Mouse (Mus musculus) embryo, embryonic 10 days (tissue): Measurements from ENCODE around the gene Ggn.
"Not testable (repeated sequence)": the region's sequence is repeated elsewhere in the genome, so short reads cannot be mapped to it uniquely, and the experiment has no call there.

Source experiments
- DNase-seq: peaks from one replicate; pipeline ENCODE4 v3.0.0-alpha.2; 2015; ENCODE audit warnings: low spot score

Gene Ggn

DNA sequence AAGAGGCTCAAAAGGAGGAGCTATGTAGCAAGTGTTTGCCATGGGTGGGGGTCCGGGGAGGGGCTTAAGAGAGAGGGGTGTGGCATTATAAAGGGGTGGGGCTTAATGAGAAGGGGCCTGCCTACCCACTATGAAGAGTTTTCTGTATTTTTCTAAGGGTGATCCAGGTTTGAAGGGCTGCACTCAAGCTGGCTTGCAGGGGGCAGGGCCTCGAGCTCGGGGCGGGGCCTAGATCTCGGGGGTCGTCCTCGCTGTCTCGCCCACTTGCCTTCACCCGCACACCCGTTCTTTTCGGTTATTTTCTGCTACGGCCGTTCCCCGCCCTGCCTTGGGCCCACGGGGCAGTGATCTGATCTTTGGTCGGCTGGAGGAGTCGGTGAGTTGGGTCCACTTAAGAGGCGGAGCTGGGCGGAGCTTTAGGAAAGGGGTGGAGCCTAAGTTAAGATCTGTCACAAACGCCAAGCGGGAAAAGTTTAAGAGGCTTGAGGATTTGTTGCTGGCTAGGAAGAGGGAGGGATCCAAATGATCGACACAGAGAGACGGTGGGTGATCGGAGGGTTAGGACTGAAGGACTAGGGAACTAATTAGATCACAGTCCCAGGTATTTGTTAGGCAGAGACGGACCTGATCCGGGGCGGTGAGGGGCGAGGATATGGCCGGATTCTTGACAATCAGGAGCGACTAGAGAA, at the start of gene Ggn, which contains the start of gene Spred3:
Gene Ggn (plus strand): TSS at position 145 of the 689 bp plus-strand sequence.
Gene Spred3 (minus strand): TSS at position 346 of the 689 bp plus-strand sequence.
- DNase-seq = peak; percentile 79

DNA sequence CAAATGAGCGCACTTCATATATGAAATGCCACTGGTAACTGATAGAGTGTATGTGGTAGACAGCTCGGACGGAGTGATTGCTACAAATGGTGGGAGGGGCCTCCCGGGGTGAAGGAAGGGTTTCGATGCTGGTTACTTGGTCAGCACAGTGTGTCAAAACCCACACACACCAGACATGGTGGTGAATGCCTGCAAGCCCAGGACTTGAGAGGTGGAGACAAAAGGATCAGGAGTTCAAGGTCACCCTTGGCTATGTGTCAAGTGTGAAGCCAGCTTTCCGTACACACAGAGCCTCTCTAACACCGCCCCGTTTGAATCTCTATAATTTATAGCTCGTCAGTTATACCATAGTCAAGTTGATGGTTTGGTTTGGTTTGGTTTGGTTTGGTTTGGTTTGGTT, 47.2 kb upstream of the Ggn start:
- DNase-seq = no peak

DNA sequence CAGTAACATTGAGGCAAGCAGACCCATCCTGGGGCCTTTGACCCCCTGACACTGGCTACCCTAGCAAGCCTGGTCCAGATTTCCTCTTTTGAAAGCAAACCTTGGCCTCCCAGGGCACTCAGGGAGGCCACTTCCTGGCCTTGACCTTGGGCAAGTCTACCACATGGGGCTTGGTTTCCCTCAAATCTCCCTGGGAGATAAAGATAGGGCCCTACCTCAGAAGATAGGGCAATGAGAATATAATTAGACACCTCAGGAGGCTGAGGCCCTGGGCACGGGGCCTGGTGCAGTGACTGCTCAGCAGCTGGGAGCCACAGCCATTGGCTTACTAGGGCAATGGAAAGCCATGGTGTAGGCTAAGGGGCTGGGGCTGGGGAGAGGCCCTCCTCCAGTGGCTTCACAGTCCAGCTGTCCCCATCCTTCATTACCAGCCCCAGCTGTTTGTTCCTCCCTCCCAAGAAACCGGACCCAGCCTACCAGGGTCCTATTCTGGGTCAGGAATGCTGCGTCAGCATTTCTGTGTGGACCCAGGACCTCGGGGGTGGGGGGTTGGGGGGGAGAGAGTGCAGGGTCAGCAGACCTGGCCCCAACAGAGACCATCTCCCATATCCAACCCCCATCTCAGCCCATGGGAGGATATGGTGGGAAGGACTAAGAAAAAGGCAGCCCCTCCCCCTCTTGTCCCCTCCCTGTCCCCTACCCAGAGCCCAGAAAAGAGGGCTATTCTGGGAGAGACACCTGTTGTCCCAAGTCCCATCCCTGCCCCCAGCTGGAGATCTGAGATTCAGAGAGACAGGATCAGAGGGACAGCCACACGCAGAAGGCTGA, 46.3 kb upstream of the Ggn start:
- DNase-seq = no peak

DNA sequence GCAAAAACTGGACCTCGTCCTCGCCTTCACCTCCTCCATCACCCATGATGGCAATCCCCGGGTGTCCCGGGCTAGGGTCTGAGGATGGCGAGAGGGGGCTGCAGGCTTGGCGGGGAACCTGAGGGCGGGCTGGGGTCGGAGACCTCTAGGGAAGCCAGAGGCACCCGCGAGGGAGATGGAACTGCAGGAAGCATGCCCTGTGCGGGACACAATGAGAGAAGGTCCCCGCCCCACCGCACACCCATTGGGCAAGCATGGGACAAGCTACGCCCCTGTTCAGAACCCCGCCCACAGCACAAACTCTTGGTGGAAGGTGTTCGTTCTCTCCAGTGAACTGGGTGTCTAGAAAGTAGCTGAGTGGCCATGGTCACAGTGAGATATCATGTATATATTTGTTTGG, 45.0 kb upstream of the Ggn start, which contains the start of gene Ryr1:
Gene Ryr1 (minus strand): TSS at position 210 of the 400 bp plus-strand sequence.
- peak; percentile 91 for DNase-seq

DNA sequence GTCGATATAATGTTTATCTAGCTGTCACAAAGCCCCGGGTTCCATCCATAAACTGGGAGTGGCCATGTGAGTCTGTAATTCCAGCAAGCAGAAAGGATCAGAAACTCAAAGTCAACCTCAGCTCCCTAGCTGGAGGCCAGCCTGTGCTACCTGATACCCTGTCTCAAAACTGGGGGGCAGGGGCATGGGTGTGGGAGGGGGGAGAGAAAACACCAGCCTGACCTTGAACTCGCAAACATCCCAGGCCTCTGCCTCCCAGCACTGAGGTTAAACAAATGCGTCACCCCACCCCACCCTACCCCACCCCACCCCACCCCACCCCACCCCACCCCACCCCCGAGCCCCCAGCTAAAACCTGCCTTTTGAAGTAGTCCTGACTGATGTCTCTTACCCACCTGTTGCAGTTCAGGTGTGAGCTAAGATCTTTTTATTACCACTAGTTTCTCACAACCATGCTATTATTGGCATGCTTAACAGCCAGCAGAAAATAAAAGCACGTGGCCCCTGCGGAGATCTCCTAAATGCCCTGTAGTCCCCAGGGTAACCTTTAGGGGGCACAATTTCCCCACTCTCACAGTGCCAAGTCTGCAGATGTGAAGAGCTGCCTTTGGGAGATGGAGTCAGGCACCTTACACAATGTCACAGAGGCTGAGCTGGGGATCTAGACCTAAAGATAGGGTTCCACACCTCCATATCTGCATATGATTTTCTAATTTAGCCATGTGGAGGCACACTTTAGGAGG, 43.7 kb upstream of the Ggn start:
- peak; percentile 65 for DNase-seq

DNA sequence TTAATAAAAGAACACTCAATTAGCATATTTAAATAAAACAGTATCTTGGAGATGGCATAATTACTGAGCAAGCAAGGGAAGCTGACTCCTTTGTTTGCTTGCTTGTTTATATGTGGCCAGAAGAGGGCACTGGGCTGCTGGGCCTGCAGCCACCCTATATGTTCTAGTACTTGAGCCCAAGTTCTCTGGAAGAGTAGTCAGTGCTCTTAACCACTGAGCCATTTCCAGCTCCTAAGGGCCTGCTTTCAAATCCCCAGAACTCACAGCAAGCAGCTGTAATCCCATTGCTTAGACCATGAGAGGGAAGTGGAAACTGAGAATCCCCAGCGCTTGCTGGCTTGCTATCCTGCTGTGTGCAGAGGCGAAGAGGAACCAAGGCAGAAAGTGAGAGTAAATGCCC, 41.3 kb upstream of the Ggn start:
- peak; percentile 39 for DNase-seq

DNA sequence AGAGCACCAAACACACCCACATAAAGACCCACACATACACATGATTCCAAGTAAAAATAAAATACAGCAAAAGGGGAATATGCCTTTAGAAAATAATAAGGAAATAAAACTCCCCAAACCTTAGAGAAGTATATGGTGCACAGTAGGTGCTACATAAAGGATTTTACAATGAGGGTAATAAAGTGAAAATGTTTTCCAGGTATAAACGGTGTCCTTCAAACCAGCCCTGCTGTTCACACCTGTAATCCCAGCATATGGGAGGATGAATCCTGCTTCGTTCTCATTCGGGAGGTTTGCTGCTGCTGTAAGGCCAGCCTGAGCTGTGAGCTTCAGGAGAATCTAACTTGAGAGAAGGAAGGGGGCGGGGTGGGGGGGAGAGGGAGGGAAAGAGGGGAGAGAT, 35.8 kb upstream of the Ggn start:
- DNase-seq = no peak

DNA sequence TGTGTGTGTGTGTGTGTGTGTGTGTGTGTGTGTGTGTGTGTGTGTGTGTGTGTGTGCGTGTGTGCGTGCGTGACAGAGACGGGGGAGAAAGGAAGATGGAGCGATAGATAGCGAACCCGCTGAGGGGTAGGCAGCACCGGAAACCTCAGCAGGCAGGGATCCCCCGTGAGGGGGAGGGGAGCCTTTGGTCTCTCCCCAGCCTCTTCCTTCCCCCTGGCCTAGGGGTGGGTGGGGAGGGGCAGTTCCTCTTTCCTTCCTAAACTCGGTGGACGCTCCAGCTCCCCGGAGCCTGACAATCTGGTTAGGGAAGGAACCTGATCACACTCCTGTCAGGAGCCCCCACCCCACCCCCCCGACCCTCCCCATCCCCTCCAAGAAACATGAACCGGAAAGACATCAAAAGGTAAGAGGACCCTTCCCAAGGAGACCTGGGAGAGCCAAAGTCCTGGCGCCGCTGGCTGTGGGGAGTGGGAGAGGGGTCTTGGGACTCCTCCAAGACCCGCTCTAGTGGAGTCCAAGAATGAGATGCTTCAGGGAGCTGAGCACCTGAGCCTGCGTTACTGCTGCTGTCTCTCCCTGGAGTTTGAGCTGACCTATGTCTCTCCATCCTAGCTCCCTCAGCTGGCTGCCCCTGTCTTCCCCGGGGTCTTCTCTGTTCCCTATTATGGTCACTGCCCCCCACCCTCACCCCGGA, 35.2 kb upstream of the Ggn start, which contains the start of gene Rasgrp4:
Gene Rasgrp4 (plus strand): TSS at position 159 of the 694 bp plus-strand sequence.
- DNase-seq = peak; percentile 35

DNA sequence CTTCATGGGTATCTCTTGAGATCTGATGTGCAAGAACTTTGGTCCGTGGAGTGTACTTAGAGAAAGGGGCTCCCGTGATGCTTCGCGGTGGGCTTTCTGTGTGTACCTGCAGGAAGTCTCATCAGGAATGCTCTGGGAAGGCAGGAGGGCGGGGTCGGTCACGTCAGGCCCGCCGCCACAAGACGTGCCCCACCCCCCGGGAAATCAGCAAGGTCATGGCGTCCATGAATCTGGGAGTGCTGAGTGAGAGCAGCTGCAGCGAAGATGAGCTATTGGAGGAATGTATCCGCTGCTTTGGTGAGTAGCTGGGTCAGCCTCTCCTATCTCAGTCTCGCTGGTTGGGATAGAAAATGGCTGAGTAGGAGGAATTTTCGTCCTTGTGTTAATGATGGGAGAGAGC, 32.6 kb upstream of the Ggn start:
- no peak for DNase-seq

DNA sequence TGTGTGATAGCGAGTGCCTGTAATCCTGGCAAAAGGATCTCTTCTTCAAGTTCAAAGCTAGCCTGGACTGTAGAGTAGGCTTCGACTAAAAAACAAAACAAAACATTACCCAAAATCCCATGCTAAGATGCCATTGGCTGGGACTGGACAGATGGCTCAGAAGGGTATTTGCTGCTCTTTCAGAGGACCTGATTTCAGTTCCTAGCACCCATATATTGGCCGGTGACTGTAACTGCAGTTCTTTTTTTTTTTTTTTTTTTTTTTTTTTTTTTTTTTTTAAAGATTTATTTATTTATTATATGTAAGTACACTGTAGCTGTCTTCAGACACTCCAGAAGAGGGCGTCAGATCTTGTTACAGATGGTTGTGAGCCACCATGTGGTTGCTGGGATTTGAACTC, 30.8 kb upstream of the Ggn start:
- DNase-seq = not testable (repeated sequence)

DNA sequence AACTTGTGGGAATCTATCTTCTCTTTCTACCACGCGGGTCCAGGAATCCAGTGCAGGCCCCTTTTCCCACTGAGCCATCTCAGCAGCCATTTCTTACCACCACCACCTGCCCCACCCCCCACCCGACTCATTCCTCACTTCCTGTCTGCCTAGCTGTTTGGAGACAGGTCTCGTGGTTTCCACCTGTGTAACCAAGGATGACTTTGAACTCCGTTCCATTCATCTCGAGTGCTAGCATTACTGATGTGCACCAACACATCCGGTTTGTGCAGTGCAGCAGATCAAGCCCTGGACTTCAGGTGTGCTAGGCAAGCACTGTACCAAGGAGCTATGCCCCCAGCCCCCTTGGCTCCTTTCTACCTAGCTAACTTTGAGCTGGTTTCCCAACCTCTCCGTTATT, 28.6 kb upstream of the Ggn start:
- DNase-seq = no peak

DNA sequence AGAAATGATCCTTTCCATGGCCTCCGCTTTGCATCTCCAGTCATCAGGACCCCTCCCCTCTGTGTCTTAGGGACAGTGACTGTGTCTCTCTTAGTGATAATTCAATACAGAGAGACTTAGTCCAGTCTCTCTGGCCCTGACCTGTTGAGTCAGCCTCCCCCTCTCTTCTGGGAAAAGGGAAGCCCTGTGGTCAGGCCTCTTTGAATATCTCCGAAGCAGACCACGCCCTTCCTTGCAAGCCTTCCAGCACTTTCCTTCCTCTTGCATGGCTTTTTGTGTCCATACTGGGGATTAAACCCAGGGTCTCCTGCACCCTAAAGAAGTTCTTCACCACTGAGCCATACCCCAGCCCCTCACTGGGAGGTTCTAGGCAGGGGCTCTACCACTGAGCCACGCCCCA, 26.0 kb upstream of the Ggn start:
- no peak for DNase-seq

DNA sequence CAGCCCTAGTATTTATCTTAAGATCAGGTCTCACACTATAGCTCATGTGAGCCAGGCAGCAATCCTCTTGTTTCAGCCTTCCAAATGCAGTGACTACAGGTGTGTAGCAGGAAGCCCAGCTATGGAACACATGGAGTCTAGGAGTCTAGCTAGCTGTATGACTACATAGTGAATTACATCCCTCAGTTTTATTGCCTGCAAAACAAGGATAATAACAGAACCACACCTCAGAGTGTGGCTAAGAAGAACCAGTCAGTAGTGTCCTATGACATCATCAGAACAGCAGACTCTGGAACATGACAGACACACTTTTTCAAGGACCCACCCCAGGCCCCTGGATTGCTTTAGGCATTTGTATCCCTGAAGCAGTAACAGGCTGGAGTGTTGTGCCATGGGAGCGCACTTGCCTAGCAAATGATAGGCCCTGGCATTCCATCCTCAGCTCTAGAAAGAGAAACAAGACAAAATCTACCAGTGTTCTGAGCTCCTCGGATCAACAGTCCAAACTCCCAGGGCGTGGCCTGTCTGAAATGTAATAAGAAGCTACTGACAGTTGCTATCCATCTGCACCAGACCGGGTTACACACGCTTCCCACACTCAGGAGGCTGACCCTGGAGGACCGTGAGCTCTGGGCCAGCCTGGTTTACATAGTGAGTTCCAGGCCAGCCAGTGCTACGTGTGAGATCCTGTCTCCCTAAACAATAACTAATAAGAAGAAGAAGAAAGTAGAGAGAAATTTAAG, 23.2 kb upstream of the Ggn start:
- no peak for DNase-seq

DNA sequence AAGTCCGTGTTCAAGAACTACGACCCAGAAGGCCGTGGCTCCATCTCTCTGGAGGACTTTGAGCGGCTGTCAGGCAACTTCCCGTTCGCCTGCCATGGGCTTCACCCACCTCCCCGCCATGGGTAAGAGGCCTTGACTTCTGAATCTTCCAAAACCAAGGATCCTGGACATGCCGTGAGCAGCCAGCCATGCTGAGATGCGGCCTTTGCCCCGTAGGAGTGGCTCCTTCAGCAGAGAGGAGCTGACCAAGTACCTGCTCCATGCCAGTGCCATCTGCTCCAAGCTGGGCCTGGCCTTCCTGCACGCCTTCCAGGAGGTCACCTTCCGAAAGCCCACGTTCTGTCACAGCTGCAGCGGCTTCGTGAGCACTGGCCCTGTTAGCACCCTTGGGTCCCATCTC, 21.2 kb upstream of the Ggn start:
- DNase-seq = no peak

DNA sequence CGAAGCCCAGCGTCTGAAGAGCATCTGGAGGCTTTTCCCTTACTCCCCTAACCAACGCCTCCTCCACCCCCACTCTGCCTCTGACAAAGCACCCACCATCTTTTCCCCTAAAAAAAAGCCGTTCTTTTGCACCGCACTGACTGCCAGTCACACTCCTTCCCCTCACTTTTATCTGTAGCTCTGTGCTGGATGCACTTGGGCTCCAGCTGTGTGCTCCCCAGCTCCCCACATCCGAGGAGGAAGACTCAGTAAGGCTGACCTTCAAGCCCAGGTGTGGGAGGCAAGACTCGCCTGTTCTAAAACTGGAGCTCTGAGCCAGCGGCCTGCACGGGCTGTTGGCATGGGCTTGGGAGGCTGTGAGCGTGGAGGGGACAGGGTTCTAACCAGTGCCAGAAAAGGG, 18.5 kb upstream of the Ggn start:
- no peak for DNase-seq

DNA sequence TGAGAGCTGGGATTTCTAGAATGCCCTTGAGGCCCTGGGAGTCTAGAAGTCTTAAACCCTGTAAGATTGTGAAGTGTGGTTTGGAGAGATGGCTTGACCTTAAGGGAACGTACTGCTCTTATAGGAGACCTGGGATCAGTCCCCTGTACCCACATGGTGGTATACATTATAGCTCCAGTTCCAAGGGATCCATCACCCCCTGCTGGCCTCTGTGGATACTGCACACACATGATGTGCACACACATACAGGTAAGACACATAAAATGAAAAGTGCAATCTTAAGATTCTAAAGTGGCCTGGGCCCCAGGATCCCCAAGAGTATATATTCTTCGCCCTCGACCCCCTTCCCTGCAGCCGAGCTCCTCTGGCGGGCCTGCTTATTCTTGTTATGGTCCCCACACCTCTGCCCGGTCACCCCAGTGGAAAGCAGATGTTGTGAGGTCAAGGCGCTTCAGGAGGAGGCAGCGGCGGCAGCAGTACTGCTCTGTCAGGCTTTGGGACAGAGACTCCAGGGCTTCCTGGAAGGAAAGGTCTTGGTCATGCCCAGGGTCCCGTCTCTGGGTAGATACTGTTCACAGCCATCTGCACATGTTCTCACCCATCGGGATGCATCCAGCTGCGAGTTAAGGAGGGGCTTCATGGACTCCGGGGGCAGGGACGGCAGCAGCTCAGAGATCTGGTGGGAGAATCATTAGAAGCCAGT, 15.8 kb upstream of the Ggn start:
- no peak for DNase-seq

DNA sequence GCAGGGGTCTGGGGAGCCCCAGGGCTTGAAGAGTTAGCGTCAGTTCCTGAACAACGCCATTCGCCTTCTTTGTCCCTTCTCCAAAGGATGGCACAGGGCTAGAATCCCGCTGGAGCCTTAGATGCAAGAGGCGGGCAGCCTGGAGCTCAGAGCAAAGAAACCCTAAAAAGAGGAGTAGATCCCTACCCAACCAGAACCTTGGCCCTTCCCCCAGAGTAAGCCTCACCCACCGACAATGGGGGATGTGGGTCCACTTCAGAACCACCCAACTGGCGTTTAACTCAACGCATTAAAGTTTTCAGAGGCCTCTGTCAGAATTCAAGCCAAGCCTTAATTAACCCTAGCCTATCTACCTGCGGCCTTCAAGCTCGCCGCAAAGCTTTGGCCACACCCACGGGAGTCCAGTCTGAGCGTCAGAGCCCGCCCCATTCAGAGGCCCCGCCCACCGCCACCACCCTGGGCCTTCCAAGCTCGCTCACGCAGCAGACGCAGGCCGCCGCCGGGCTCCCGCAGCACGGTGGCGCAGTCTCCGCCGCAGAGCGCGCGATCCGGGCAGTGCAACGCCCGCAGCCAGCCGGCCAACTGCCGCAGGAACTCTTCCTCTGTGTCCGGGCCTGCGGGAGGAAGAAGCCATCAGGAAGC, 14.7 kb upstream of the Ggn start:
- DNase-seq = peak; percentile 89

DNA sequence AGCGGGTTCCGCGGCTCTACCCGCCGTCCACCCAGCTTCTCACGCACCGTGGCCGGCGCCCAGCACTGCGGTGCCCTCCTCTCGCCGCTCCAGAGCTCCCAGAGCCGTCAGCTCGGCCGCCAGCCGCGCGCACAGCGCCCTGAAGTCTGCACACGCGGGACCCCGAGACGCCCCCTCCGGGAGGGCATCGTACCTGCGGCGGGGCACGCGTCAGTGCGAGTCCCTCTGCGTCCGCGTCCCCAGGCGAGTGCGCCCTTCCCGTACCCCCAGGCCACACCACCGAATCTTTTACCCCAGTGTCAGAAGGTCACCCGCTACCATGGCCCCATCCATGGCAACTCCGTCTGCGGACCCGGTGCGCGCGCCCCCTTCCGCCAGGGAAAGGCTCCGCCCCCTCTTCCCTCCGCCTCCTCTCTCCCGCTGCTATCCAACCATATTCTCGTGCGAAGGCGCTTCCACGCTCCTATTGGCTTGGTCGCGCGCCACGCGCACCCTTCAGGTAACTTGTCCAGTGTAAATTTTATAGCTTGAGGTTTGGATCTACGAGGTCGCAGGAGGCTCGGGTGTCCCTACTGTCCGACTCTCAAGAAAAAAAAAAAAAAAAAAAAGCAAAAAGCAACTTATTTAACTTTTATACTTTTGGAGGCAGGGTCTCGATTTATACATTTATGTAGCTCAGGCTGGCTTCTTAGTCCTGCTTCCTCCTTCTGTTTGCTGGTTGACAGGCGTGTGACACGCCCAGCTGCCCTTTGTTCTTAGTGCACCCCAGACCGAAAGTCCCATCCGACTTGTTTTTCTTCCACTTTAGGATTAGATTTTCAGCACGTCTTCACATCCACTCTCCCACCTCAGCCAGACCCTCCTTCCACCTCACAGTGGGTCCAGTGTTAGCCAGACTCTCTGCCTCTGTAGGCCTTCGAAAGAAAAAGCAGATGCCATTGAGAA, 13.9 kb upstream of the Ggn start, which contains the start of gene Fam98c:
Gene Fam98c (minus strand): TSS at position 397 of the 945 bp plus-strand sequence.
- DNase-seq = peak; percentile 93

DNA sequence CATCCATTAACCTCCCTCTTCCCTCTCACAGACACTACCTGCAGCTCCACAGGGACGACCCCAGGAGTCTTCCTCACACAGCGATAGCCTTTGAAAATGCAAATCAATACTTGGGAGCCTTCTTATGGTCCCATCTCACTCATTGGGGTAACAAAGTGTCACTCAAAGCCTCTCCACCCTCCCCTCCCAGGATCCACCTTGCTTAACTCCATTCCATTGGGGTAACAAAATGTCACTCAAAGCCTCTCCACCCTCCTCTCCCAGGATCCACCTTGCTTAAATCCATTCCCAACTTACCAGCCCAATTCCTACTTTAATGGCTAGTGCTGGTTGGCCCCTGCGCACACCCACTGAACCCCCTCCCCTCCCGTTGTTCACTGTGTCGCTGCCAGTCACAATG, 11.7 kb upstream of the Ggn start:
- DNase-seq = peak; percentile 29
